Mouse (Mus musculus): ENCODE data around the gene Zbtb17. TPM values are rescaled to one million over a fixed set of nuclear protein-coding genes. Genes with fewer than 3 reads are reported as not detected.

Gene Zbtb17
- total RNA-seq, 2 experiments from 2014 or later, result 24.2 to 27.4 TPM

GRCm38 (mm10) chr4:141456193-141456938, 11.9 kb downstream of the Zbtb17 start:
- no peak for DNase-seq (ENCODE audit: low spot score in 2 of 2)

GRCm38 (mm10) chr4:141458236-141458635, 13.8 kb downstream of the Zbtb17 start:
- no peak for DNase-seq (ENCODE audit: low spot score in 2 of 2)

- no peak for DNase-seq (ENCODE audit: low spot score in 2 of 2)
Observed at GRCm38 (mm10) chr4:141458888-141459287, 14.4 kb downstream of the Zbtb17 start.

- DNase-seq (ENCODE audit: low spot score in 2 of 2), result no peak
Observed at GRCm38 (mm10) chr4:141459766-141460165, 15.3 kb downstream of the Zbtb17 start.

GRCm38 (mm10) chr4:141460481-141460880, 16.0 kb downstream of the Zbtb17 start:
- no peak for DNase-seq (ENCODE audit: low spot score in 2 of 2)

- peak in 1 of 2 experiments; percentile 14 for DNase-seq (ENCODE audit: low spot score in 2 of 2)
Observed at GRCm38 (mm10) chr4:141461088-141461487, 16.6 kb downstream of the Zbtb17 start.

GRCm38 (mm10) chr4:141461576-141461975, 17.1 kb downstream of the Zbtb17 start:
- DNase-seq (ENCODE audit: low spot score in 2 of 2), result peak in 1 of 2 experiments; percentile 27

GRCm38 (mm10) chr4:141463472-141463871, 19.0 kb downstream of the Zbtb17 start:
- no peak for DNase-seq (ENCODE audit: low spot score in 2 of 2)

- DNase-seq (ENCODE audit: low spot score in 2 of 2), result no peak
Observed at GRCm38 (mm10) chr4:141464722-141465121, 20.3 kb downstream of the Zbtb17 start.

GRCm38 (mm10) chr4:141465512-141466288, 21.2 kb downstream of the Zbtb17 start:
- DNase-seq (ENCODE audit: low spot score in 2 of 2), result peak; percentile 8 to 20

GRCm38 (mm10) chr4:141466289-141466795, 21.9 kb downstream of the Zbtb17 start:
- DNase-seq (ENCODE audit: low spot score in 2 of 2), result peak in 1 of 2 experiments; percentile 12

GRCm38 (mm10) chr4:141466844-141467580, 22.6 kb downstream of the Zbtb17 start:
- DNase-seq (ENCODE audit: low spot score in 2 of 2), result peak; percentile 26 to 28

GRCm38 (mm10) chr4:141467581-141467927, 23.1 kb downstream of the Zbtb17 start:
- DNase-seq (ENCODE audit: low spot score in 2 of 2), result peak in 1 of 2 experiments; percentile 6

- peak in 1 of 2 experiments; percentile 51 for DNase-seq (ENCODE audit: low spot score in 2 of 2)
Observed at GRCm38 (mm10) chr4:141468576-141468975, 24.1 kb downstream of the Zbtb17 start.

GRCm38 (mm10) chr4:141469343-141469742, 24.9 kb downstream of the Zbtb17 start:
- peak in 1 of 2 experiments; percentile 15 for DNase-seq (ENCODE audit: low spot score in 2 of 2)

- peak in 1 of 2 experiments; percentile 6 for DNase-seq (ENCODE audit: low spot score in 2 of 2)
Observed at GRCm38 (mm10) chr4:141471491-141471890, 27.0 kb downstream of the Zbtb17 start.

GRCm38 (mm10) chr4:141472641-141473321, 28.3 kb downstream of the Zbtb17 start:
- peak in 1 of 2 experiments; percentile 5 for DNase-seq (ENCODE audit: low spot score in 2 of 2)

GRCm38 (mm10) chr4:141474431-141474830, 30.0 kb downstream of the Zbtb17 start:
- no peak for DNase-seq (ENCODE audit: low spot score in 2 of 2)

GRCm38 (mm10) chr4:141477681-141478102, 33.2 kb downstream of the Zbtb17 start:
- peak; percentile 63 to 75 for DNase-seq (ENCODE audit: low spot score in 2 of 2)

- no peak for DNase-seq (ENCODE audit: low spot score in 2 of 2)
Observed at GRCm38 (mm10) chr4:141478225-141478624, 33.8 kb downstream of the Zbtb17 start.

GRCm38 (mm10) chr4:141478794-141479193, 34.3 kb downstream of the Zbtb17 start:
- peak; percentile 25 to 27 for DNase-seq (ENCODE audit: low spot score in 2 of 2)

All from layer of hippocampus, postnatal 10 days (tissue).